Mouse (Mus musculus) cerebellum, adult 9-10 months (tissue): ENCODE data around the gene Irf3.
A peak's percentile ranks its signal among the peaks of the same experiment; 100 is the strongest.

Source experiments
- DNase-seq: peaks from one replicate; pipeline ENCODE4 v3.0.0; 2022

Irf3 gene

GRCm38 (mm10) chr7:44974383-44975116, 22.9 kb upstream of the Irf3 start, which contains the start of gene Cpt1c:
Gene Cpt1c (minus strand): TSS chr7:44974851.
- peak; percentile 92 for DNase-seq

- DNase-seq = no peak
These were observed 22.4 kb upstream of the Irf3 start for GRCm38 (mm10) chr7:44975117-44975419.

GRCm38 (mm10) chr7:44978300-44978699, 19.1 kb upstream of the Irf3 start:
- no peak for DNase-seq

GRCm38 (mm10) chr7:44981539-44981938, 15.9 kb upstream of the Irf3 start:
- no peak for DNase-seq

GRCm38 (mm10) chr7:44983085-44983484, 14.4 kb upstream of the Irf3 start:
- DNase-seq = peak; percentile 90

- DNase-seq = no peak
These were observed 13.3 kb upstream of the Irf3 start for GRCm38 (mm10) chr7:44983944-44984832.

GRCm38 (mm10) chr7:44984833-44985164, 12.6 kb upstream of the Irf3 start:
- no peak for DNase-seq

- DNase-seq = peak; percentile 78
These were observed 11.8 kb upstream of the Irf3 start for GRCm38 (mm10) chr7:44985595-44986191.

GRCm38 (mm10) chr7:44986192-44986878, 11.1 kb upstream of the Irf3 start, which contains the start of gene Prmt1:
Gene Prmt1 (minus strand): TSS chr7:44986568.
- peak; percentile 100 for DNase-seq

GRCm38 (mm10) chr7:44986879-44987718, 10.3 kb upstream of the Irf3 start:
- no peak for DNase-seq

- no peak for DNase-seq
These were observed 776 bp upstream of the Irf3 start for GRCm38 (mm10) chr7:44996672-44997071.

- DNase-seq = peak; percentile 59
These were observed 536 bp downstream of the Irf3 start for GRCm38 (mm10) chr7:44997940-44998428.

- peak; percentile 64 for DNase-seq
These were observed 1.1 kb downstream of the Irf3 start, which contains the start of gene Bcl2l12 for GRCm38 (mm10) chr7:44998501-44998955. Gene Bcl2l12 (minus strand): TSS chr7:44998712.

- no peak for DNase-seq
These were observed 2.3 kb downstream of the Irf3 start for GRCm38 (mm10) chr7:44999753-45000152.

- no peak for DNase-seq
These were observed 3.2 kb downstream of the Irf3 start for GRCm38 (mm10) chr7:45000539-45001114.

GRCm38 (mm10) chr7:45002440-45002839, 5.0 kb downstream of the Irf3 start:
- no peak for DNase-seq

- no peak for DNase-seq
These were observed 7.1 kb downstream of the Irf3 start for GRCm38 (mm10) chr7:45004546-45004945.

GRCm38 (mm10) chr7:45005321-45005992, 8.0 kb downstream of the Irf3 start:
- no peak for DNase-seq

- DNase-seq = no peak
These were observed 9.1 kb downstream of the Irf3 start for GRCm38 (mm10) chr7:45006503-45006902.

GRCm38 (mm10) chr7:45007141-45007540, 9.7 kb downstream of the Irf3 start:
- DNase-seq = no peak

- DNase-seq = no peak
These were observed 10.4 kb downstream of the Irf3 start for GRCm38 (mm10) chr7:45007846-45008245.
